32 mouse cellular contexts compared by ENCODE assay signal in genomic region chr6:115651719-115652118, GRCm38 (mm10). TPM values are rescaled to one million over a fixed set of nuclear protein-coding genes. Genes with fewer than 3 reads are reported as not detected.
DNase-seq lines count a peak whose midpoint lies in the region; ATAC-seq and TF ChIP-seq lines count a peak whose summit lies in the region.
"Had no signal": no experiment of that assay in that cellular context is flagged by ENCODE, and none has a peak within 500 bp of the region (broad histone marks: within the 10 kb centered on the region; RNA-seq: fewer than 3 reads in every experiment).

No protein-coding gene starts in this region.

- H3K27ac ChIP-seq in kidney, postnatal 0 days: no peak overlapping the region
- H3K27ac ChIP-seq in ES-Bruce4 (ENCODE audit: insufficient read depth, low read length): peak overlapping the region; percentile 88
- H3K27ac ChIP-seq in liver, embryonic 16.5 days (ENCODE audit: low read length): peak overlapping the region; percentile 50; the same call in 1 of the 2 replicates
- H3K27ac ChIP-seq in midbrain, embryonic 16.5 days (ENCODE audit: low read length): no peak overlapping the region
- H3K27ac ChIP-seq: hindbrain, embryonic 13.5 days; lung, embryonic 15.5 days; neural tube, embryonic 13.5 days had no signal

- H3K4me1 ChIP-seq in kidney, postnatal 0 days (replicated peaks; ENCODE audit: insufficient read depth, low read length): peaks cover 18% of the 10 kb centered on the region
- H3K4me1 ChIP-seq in ES-Bruce4 (ENCODE audit: control insufficient read depth, insufficient read depth, low read length): peaks cover 8% of the 10 kb centered on the region
- H3K4me1 ChIP-seq in liver, embryonic 16.5 days (ENCODE audit: control insufficient read depth, low read depth, low read length): peaks cover 54% of the 10 kb centered on the region
- peaks cover 21% of the 10 kb centered on the region for H3K4me1 ChIP-seq in midbrain, embryonic 16.5 days (ENCODE audit: control insufficient read depth, insufficient read depth, low read length)

- TF ChIP-seq POLR2A in ES-Bruce4 (IDR thresholded peaks at IDR 0.05; ENCODE audit: insufficient read depth, low read length): no peak

- no peaks in the 10 kb centered on the region for H3K9me3 ChIP-seq in kidney, postnatal 0 days (replicated peaks; ENCODE audit: low read length)
- no peaks in the 10 kb centered on the region for H3K9me3 ChIP-seq in ES-Bruce4 (replicated peaks; ENCODE audit: control insufficient read depth, insufficient read depth, low read length, poor library complexity, severe bottlenecking)
- H3K9me3 ChIP-seq in liver, embryonic 16.5 days (replicated peaks; ENCODE audit: control insufficient read depth, low read length): no peaks in the 10 kb centered on the region
- no peaks in the 10 kb centered on the region for H3K9me3 ChIP-seq in midbrain, embryonic 16.5 days (replicated peaks; ENCODE audit: control insufficient read depth, low read length, poor library complexity, severe bottlenecking)
- H3K9me3 ChIP-seq: hindbrain, embryonic 13.5 days; lung, embryonic 15.5 days; neural tube, embryonic 13.5 days had no signal

- DNase-seq in heart, adult 11 months: peak; percentile 66
- DNase-seq in heart, postnatal 36 days: no peak
- peak; percentile 53 for DNase-seq in kidney, postnatal 0 days (ENCODE audit: low spot score)
- no peak for DNase-seq in kidney, adult 8-10 months
- DNase-seq: adrenal gland, adult 2 months; adrenal gland, postnatal 36 days; cerebellum, adult 2 months; cerebellum, postnatal 25 days; gastrocnemius, postnatal 25 days; heart, adult 18-20 months; heart, postnatal 4 days; kidney, adult 11 months; kidney, postnatal 36 days; left cerebral cortex, postnatal 4 days; thymus, adult 2 months; thymus, postnatal 36 days had no signal

- no peaks in the 10 kb centered on the region for H3K36me3 ChIP-seq in kidney, postnatal 0 days (ENCODE audit: insufficient read depth, low read length)
- no peaks in the 10 kb centered on the region for H3K36me3 ChIP-seq in ES-Bruce4 (ENCODE audit: control insufficient read depth, insufficient read depth, low read length, poor library complexity, severe bottlenecking)
- H3K36me3 ChIP-seq in liver, embryonic 16.5 days (ENCODE audit: control insufficient read depth, insufficient read depth): no peaks in the 10 kb centered on the region
- no peaks in the 10 kb centered on the region for H3K36me3 ChIP-seq in midbrain, embryonic 16.5 days (ENCODE audit: control insufficient read depth, insufficient read depth, low read length)
- H3K36me3 ChIP-seq: hindbrain, embryonic 13.5 days; lung, embryonic 15.5 days; neural tube, embryonic 13.5 days had no signal

- no peaks in the 10 kb centered on the region for H3K27me3 ChIP-seq in kidney, postnatal 0 days (ENCODE audit: insufficient read depth, low read length)
- no peaks in the 10 kb centered on the region for H3K27me3 ChIP-seq in ES-Bruce4 (ENCODE audit: control insufficient read depth, insufficient read depth, low read length, poor library complexity, severe bottlenecking)
- H3K27me3 ChIP-seq in liver, embryonic 16.5 days (ENCODE audit: control insufficient read depth, insufficient read depth, low read depth, low read length): no peaks in the 10 kb centered on the region
- H3K27me3 ChIP-seq in midbrain, embryonic 16.5 days (ENCODE audit: control insufficient read depth, insufficient read depth, low read depth, low read length): no peaks in the 10 kb centered on the region
- H3K27me3 ChIP-seq: hindbrain, embryonic 13.5 days; lung, embryonic 15.5 days; neural tube, embryonic 13.5 days had no signal

- H3K9ac ChIP-seq in kidney, postnatal 0 days (ENCODE audit: low read depth, low read length): no peak overlapping the region
- no peak overlapping the region for H3K9ac ChIP-seq in ES-Bruce4 (ENCODE audit: low read depth, poor library complexity, severe bottlenecking)
- no peak overlapping the region for H3K9ac ChIP-seq in liver, embryonic 16.5 days (ENCODE audit: low read depth, low read length)
- no peak overlapping the region for H3K9ac ChIP-seq in midbrain, embryonic 16.5 days (ENCODE audit: low read depth, low read length)
- H3K9ac ChIP-seq: hindbrain, embryonic 13.5 days; lung, embryonic 15.5 days; neural tube, embryonic 13.5 days had no signal

- no peak for TF ChIP-seq EP300 in ES-Bruce4 (IDR thresholded peaks at IDR 0.05; ENCODE audit: insufficient read depth, low read depth, low read length)

- ATAC-seq in kidney, postnatal 0 days (replicated peaks; ENCODE audit: low FRiP score, low read depth): no peak
- ATAC-seq in liver, embryonic 16.5 days (ENCODE audit: low read depth): no peak
- ATAC-seq in midbrain, embryonic 16.5 days: no peak
- ATAC-seq: activated CD4-positive, CD25-positive, alpha-beta regulatory T cell, adult 4 months; CD4-positive, CD25-positive, alpha-beta regulatory T cell, adult 4 months; forebrain, embryonic 16.5 days had no signal

- no peak overlapping the region for H3K4me2 ChIP-seq in kidney, postnatal 0 days (ENCODE audit: low read length)
- no peak overlapping the region for H3K4me2 ChIP-seq in liver, embryonic 16.5 days (ENCODE audit: low read depth, low read length)
- no peak overlapping the region for H3K4me2 ChIP-seq in midbrain, embryonic 16.5 days (ENCODE audit: low read length)
- H3K4me2 ChIP-seq: hindbrain, embryonic 13.5 days; lung, embryonic 15.5 days; midbrain, embryonic 11.5 days; neural tube, embryonic 13.5 days had no signal

- no peak for TF ChIP-seq CTCF in kidney, postnatal 0 days (IDR thresholded peaks at IDR 0.05; ENCODE audit: low read depth)
- TF ChIP-seq CTCF in ES-Bruce4 (IDR thresholded peaks at IDR 0.05; ENCODE audit: low read depth, low read length): no peak

- no peak overlapping the region for H3K4me3 ChIP-seq in kidney, postnatal 0 days (replicated peaks; ENCODE audit: low read depth, low read length)
- no peak overlapping the region for H3K4me3 ChIP-seq in ES-Bruce4 (ENCODE audit: low read depth, low read length)
- no peak overlapping the region for H3K4me3 ChIP-seq in liver, embryonic 16.5 days (ENCODE audit: low read depth, low read length)
- H3K4me3 ChIP-seq in midbrain, embryonic 16.5 days (ENCODE audit: low read depth, low read length): no peak overlapping the region
- H3K4me3 ChIP-seq: erythroblast, embryonic 14.5 days; hindbrain, embryonic 13.5 days; lung, embryonic 15.5 days; neural tube, embryonic 13.5 days had no signal

- intact Hi-C loops in heart, postnatal 36 days (cut with DNase I): no loop called here

RNA-seq across cellular contexts. Expression of gene Raf1, which starts 24.7 kb away (rescaled TPM):
- total RNA-seq in heart, postnatal 36 days (2021): 100 to 1,000 TPM; 113 to 115 TPM
- 67.4 and 68.0 TPM in 2 replicates for polyA plus RNA-seq in kidney, postnatal 0 days (2015; fragmentation: Nextera tagmentation; extraction: Ambion mirVana)
- polyA plus RNA-seq in ES-Bruce4 (2011; ENCODE audit: insufficient read depth, insufficient read length, low read depth, missing spikeins): 67.7 and 81.1 TPM in 2 replicates
- 36.8 and 39.3 TPM in 2 replicates for polyA plus RNA-seq in liver, embryonic 16.5 days (2015; fragmentation: Nextera tagmentation; extraction: Ambion mirVana)
- polyA plus RNA-seq in midbrain, embryonic 16.5 days (2015; fragmentation: Nextera tagmentation; extraction: Ambion mirVana): 127 and 136 TPM in 2 replicates

RNA-seq across cellular contexts. Expression of gene Mkrn2, which starts 50.0 kb away (rescaled TPM):
- total RNA-seq in heart, postnatal 36 days (2021): 10 to 100 TPM; 43.1 to 46.4 TPM
- 27.4 and 28.2 TPM in 2 replicates for polyA plus RNA-seq in kidney, postnatal 0 days (2015; fragmentation: Nextera tagmentation; extraction: Ambion mirVana)
- polyA plus RNA-seq in ES-Bruce4 (2011; ENCODE audit: insufficient read depth, insufficient read length, low read depth, missing spikeins): 45.1 and 45.8 TPM in 2 replicates
- polyA plus RNA-seq in liver, embryonic 16.5 days (2015; fragmentation: Nextera tagmentation; extraction: Ambion mirVana): 7.8 and 8.6 TPM in 2 replicates
- 31.9 and 35.9 TPM in 2 replicates for polyA plus RNA-seq in midbrain, embryonic 16.5 days (2015; fragmentation: Nextera tagmentation; extraction: Ambion mirVana)

RNA-seq across cellular contexts. Expression of gene Mkrn2os, which starts 59.3 kb away (rescaled TPM):
- under 1 TPM; 0.47 to 0.79 TPM for total RNA-seq in heart, postnatal 36 days (2021)
- 7.6 and 8.3 TPM in 2 replicates for polyA plus RNA-seq in kidney, postnatal 0 days (2015; fragmentation: Nextera tagmentation; extraction: Ambion mirVana)
- not detected in 2 replicates for polyA plus RNA-seq in ES-Bruce4 (2011; ENCODE audit: insufficient read depth, insufficient read length, low read depth, missing spikeins)
- 10.8 and 12.5 TPM in 2 replicates for polyA plus RNA-seq in liver, embryonic 16.5 days (2015; fragmentation: Nextera tagmentation; extraction: Ambion mirVana)
- polyA plus RNA-seq in midbrain, embryonic 16.5 days (2015; fragmentation: Nextera tagmentation; extraction: Ambion mirVana): 0.46 and 0.48 TPM in 2 replicates
- total RNA-seq: adrenal gland, adult 2 months; adrenal gland, postnatal 36 days; layer of hippocampus, adult 8-10 months; layer of hippocampus, postnatal 25 days; left cerebral cortex, adult 8-10 months; left cerebral cortex, postnatal 4 days; megakaryocyte, adult 5-6 weeks; midbrain, postnatal 0 days had no signal
- polyA plus RNA-seq: erythroblast, embryonic 14.5 days had no signal

Comparison
In these comparisons a context has a peak if more than half of its experiments do, and no peak if none do; other contexts are left out.
1. DNase-seq: peak in heart, adult 11 months (single experiment) and kidney, postnatal 0 days (single experiment); none in heart, postnatal 36 days (0 of 2) and kidney, adult 8-10 months (0 of 2).
2. H3K27ac ChIP-seq: peak in ES-Bruce4 (single experiment) and liver, embryonic 16.5 days (single experiment); none in kidney, postnatal 0 days (single experiment) and midbrain, embryonic 16.5 days (single experiment).